Comparison of ENCODE assay signal across 23 mouse cellular contexts in the genomic region with DNA sequence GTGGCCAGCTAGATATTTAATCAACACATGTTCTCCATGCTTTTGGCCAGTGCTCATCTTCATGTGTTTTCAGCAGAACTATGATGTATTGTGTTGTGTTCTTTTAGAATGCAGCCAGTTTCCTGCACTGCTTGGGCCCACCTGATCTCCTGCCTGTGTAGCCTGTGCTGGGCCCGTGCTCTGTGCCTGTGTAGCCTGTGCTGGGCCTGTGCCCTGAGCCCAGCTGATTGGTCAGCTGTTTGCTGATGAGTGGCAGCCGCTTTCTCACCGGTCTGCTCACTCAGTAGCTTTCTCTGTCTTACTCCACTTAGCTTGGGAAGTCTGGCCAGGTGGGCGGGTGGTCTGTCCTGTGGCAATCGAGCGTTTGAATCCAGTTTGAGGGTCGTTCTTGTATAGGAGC.
DNase-seq lines count a peak whose midpoint lies in the region; ATAC-seq lines count a peak whose summit lies in the region.
"Had no signal": no experiment of that assay in that cellular context is flagged by ENCODE, and none has a peak within 500 bp of the region (broad histone marks: within the 10 kb centered on the region; RNA-seq: fewer than 3 reads in every experiment).

No protein-coding gene starts in this region.

- H3K4me2 ChIP-seq in embryonic facial prominence, embryonic 12.5 days (replicated peaks) = no peak overlapping the region
- no peak overlapping the region for H3K4me2 ChIP-seq in midbrain, embryonic 11.5 days
- H3K4me2 ChIP-seq in midbrain, embryonic 15.5 days = no peak overlapping the region
- no peak overlapping the region for H3K4me2 ChIP-seq in embryonic facial prominence, embryonic 14.5 days (ENCODE audit: low read depth, low read length)
- H3K4me2 ChIP-seq: embryonic facial prominence, embryonic 15.5 days; heart, embryonic 11.5 days; heart, embryonic 15.5 days; hindbrain, embryonic 14.5 days; intestine, embryonic 15.5 days had no signal

- H3K27me3 ChIP-seq in embryonic facial prominence, embryonic 12.5 days = no peaks in the 10 kb centered on the region
- no peaks in the 10 kb centered on the region for H3K27me3 ChIP-seq in embryonic facial prominence, embryonic 10.5 days (replicated peaks; ENCODE audit: low read depth, poor library complexity, severe bottlenecking)
- H3K27me3 ChIP-seq in midbrain, embryonic 11.5 days (ENCODE audit: control insufficient read depth, insufficient read depth, low read length) = no peaks in the 10 kb centered on the region
- H3K27me3 ChIP-seq in midbrain, embryonic 15.5 days (replicated peaks) = no peaks in the 10 kb centered on the region
- no peaks in the 10 kb centered on the region for H3K27me3 ChIP-seq in embryonic facial prominence, embryonic 14.5 days (replicated peaks; ENCODE audit: control insufficient read depth, insufficient read depth, low read length)
- H3K27me3 ChIP-seq: embryonic facial prominence, embryonic 15.5 days; heart, embryonic 15.5 days; intestine, embryonic 15.5 days had no signal

- H3K9me3 ChIP-seq in embryonic facial prominence, embryonic 12.5 days = no peaks in the 10 kb centered on the region
- H3K9me3 ChIP-seq in embryonic facial prominence, embryonic 10.5 days = no peaks in the 10 kb centered on the region
- no peaks in the 10 kb centered on the region for H3K9me3 ChIP-seq in midbrain, embryonic 11.5 days (ENCODE audit: control insufficient read depth, low read length)
- H3K9me3 ChIP-seq in midbrain, embryonic 15.5 days = no peaks in the 10 kb centered on the region
- H3K9me3 ChIP-seq in embryonic facial prominence, embryonic 14.5 days (ENCODE audit: control insufficient read depth, low read length) = no peaks in the 10 kb centered on the region
- H3K9me3 ChIP-seq: embryonic facial prominence, embryonic 15.5 days; forebrain, embryonic 10.5 days; heart, embryonic 15.5 days; hindbrain, embryonic 10.5 days; intestine, embryonic 15.5 days had no signal

- ATAC-seq in embryonic facial prominence, embryonic 12.5 days (ENCODE audit: insufficient number of reproducible peaks, insufficient read depth, low FRiP score, low TSS enrichment) = peak; percentile 52; the same call in 1 of the 2 replicates
- ATAC-seq in midbrain, embryonic 11.5 days (ENCODE audit: low FRiP score) = no peak
- no peak for ATAC-seq in midbrain, embryonic 15.5 days (replicated peaks)
- ATAC-seq in embryonic facial prominence, embryonic 14.5 days (ENCODE audit: low read depth) = peak; percentile 37; the same call in 1 of the 2 replicates
- ATAC-seq: forebrain, embryonic 14.5 days; intestine, embryonic 15.5 days had no signal

- no peak for DNase-seq in embryonic facial prominence, embryonic 10.5 days (ENCODE audit: low spot score)
- DNase-seq in midbrain, embryonic 11.5 days (ENCODE audit: low spot score, missing footprints) = peak; percentile 33
- no peak for DNase-seq in embryonic facial prominence, embryonic 14.5 days (ENCODE audit: low spot score)
- DNase-seq in skeletal muscle tissue, adult 2 months (ENCODE audit: low read depth, low spot score) = peak; percentile 34
- DNase-seq in layer of hippocampus, adult 18-20 months (ENCODE audit: low spot score in 2 of 2) = no peak
- DNase-seq: adrenal gland, adult 8-10 months; adrenal gland, postnatal 36 days; cerebellum, adult 11 months; cerebellum, postnatal 14 days; heart, adult 2 months; heart, postnatal 14 days; kidney, adult 18-20 months had no signal

- H3K36me3 ChIP-seq in embryonic facial prominence, embryonic 12.5 days = peaks cover 66% of the 10 kb centered on the region
- H3K36me3 ChIP-seq in embryonic facial prominence, embryonic 10.5 days (replicated peaks) = peaks cover 99% of the 10 kb centered on the region
- peaks cover 10% of the 10 kb centered on the region for H3K36me3 ChIP-seq in midbrain, embryonic 11.5 days (ENCODE audit: control insufficient read depth, insufficient read depth, low read length)
- H3K36me3 ChIP-seq in midbrain, embryonic 15.5 days (replicated peaks) = peaks cover 15% of the 10 kb centered on the region
- peaks cover 71% of the 10 kb centered on the region for H3K36me3 ChIP-seq in embryonic facial prominence, embryonic 14.5 days (ENCODE audit: control insufficient read depth, insufficient read depth, low read length)

- no peak overlapping the region for H3K9ac ChIP-seq in embryonic facial prominence, embryonic 12.5 days
- no peak overlapping the region for H3K9ac ChIP-seq in midbrain, embryonic 11.5 days (ENCODE audit: low read length)
- no peak overlapping the region for H3K9ac ChIP-seq in midbrain, embryonic 15.5 days
- no peak overlapping the region for H3K9ac ChIP-seq in embryonic facial prominence, embryonic 14.5 days (ENCODE audit: low read depth, low read length)
- H3K9ac ChIP-seq: embryonic facial prominence, embryonic 15.5 days; heart, embryonic 15.5 days; hindbrain, embryonic 14.5 days; intestine, embryonic 15.5 days had no signal

- no peaks in the 10 kb centered on the region for H3K4me1 ChIP-seq in embryonic facial prominence, embryonic 12.5 days
- no peaks in the 10 kb centered on the region for H3K4me1 ChIP-seq in embryonic facial prominence, embryonic 10.5 days
- H3K4me1 ChIP-seq in midbrain, embryonic 11.5 days (ENCODE audit: control insufficient read depth, insufficient read depth, low read length) = no peaks in the 10 kb centered on the region
- H3K4me1 ChIP-seq in midbrain, embryonic 15.5 days = peaks cover 2% of the 10 kb centered on the region; the same call in 1 of the 2 replicates
- H3K4me1 ChIP-seq in embryonic facial prominence, embryonic 14.5 days (ENCODE audit: control insufficient read depth, insufficient read depth, low read length) = no peaks in the 10 kb centered on the region
- H3K4me1 ChIP-seq: embryonic facial prominence, embryonic 15.5 days; forebrain, embryonic 10.5 days; heart, embryonic 15.5 days; hindbrain, embryonic 10.5 days; intestine, embryonic 15.5 days had no signal

- no peak overlapping the region for H3K27ac ChIP-seq in embryonic facial prominence, embryonic 12.5 days
- no peak overlapping the region for H3K27ac ChIP-seq in embryonic facial prominence, embryonic 10.5 days (replicated peaks)
- no peak overlapping the region for H3K27ac ChIP-seq in midbrain, embryonic 11.5 days (ENCODE audit: low read depth, low read length)
- H3K27ac ChIP-seq in midbrain, embryonic 15.5 days = no peak overlapping the region
- H3K27ac ChIP-seq in embryonic facial prominence, embryonic 14.5 days (replicated peaks; ENCODE audit: low read depth, low read length) = no peak overlapping the region
- H3K27ac ChIP-seq: embryonic facial prominence, embryonic 15.5 days; forebrain, embryonic 10.5 days; heart, adult 2 months; heart, embryonic 15.5 days; hindbrain, embryonic 10.5 days; hindbrain, embryonic 14.5 days; intestine, embryonic 15.5 days had no signal

- H3K4me3 ChIP-seq in embryonic facial prominence, embryonic 12.5 days = no peak overlapping the region
- no peak overlapping the region for H3K4me3 ChIP-seq in embryonic facial prominence, embryonic 10.5 days
- no peak overlapping the region for H3K4me3 ChIP-seq in midbrain, embryonic 11.5 days (ENCODE audit: low read depth, low read length)
- H3K4me3 ChIP-seq in midbrain, embryonic 15.5 days = no peak overlapping the region
- no peak overlapping the region for H3K4me3 ChIP-seq in embryonic facial prominence, embryonic 14.5 days (ENCODE audit: low read depth, low read length)
- H3K4me3 ChIP-seq: embryonic facial prominence, embryonic 15.5 days; erythroblast, embryonic 14.5 days; forebrain, embryonic 10.5 days; heart, adult 2 months; heart, embryonic 15.5 days; hindbrain, embryonic 10.5 days; intestine, embryonic 15.5 days had no signal

- WGBS in embryonic facial prominence, embryonic 12.5 days = 88% methylated on average over 7 of the region's 7 CpGs
- 88% methylated on average over 7 of the region's 7 CpGs for WGBS in embryonic facial prominence, embryonic 10.5 days
- 92% methylated on average over 7 of the region's 7 CpGs for WGBS in midbrain, embryonic 11.5 days
- 87% methylated on average over 7 of the region's 7 CpGs for WGBS in midbrain, embryonic 15.5 days
- 76% methylated on average over 7 of the region's 7 CpGs for WGBS in embryonic facial prominence, embryonic 14.5 days

Comparison
In these comparisons a context has a peak if more than half of its experiments do, and no peak if none do; other contexts are left out.
1. ATAC-seq: peak in embryonic facial prominence, embryonic 12.5 days (single experiment) and embryonic facial prominence, embryonic 14.5 days (single experiment); none in midbrain, embryonic 11.5 days (single experiment) and midbrain, embryonic 15.5 days (single experiment).
2. DNase-seq: peak in midbrain, embryonic 11.5 days (single experiment) and skeletal muscle tissue, adult 2 months (single experiment); none in embryonic facial prominence, embryonic 10.5 days (single experiment), embryonic facial prominence, embryonic 14.5 days (single experiment) and layer of hippocampus, adult 18-20 months (0 of 2).